Mouse (Mus musculus) limb, embryonic 12.5 days (tissue): ENCODE results near the gene Atg2a. TPM values are rescaled to one million over a fixed set of nuclear protein-coding genes. Genes with fewer than 3 reads are reported as not detected.

Experiments
- ATAC-seq: fragments of 200-750 bp; cut with Nextera tagmentation; 2 replicates; pipeline ENCODE4 v1.8.0; 2017; ENCODE audit warnings: low read depth, moderate TSS enrichment; ENCODE audit not compliant: insufficient number of reproducible peaks, insufficient read depth, low FRiP score, low TSS enrichment
- H3K27ac ChIP-seq: fragments of 300-500 bp; sonication (generic); 2 replicates; pipeline ENCODE4 v1.5.1; 2016; ENCODE audit warnings: mild to moderate bottlenecking, moderate library complexity
- H3K27me3 ChIP-seq: fragments of 300-500 bp; sonication (generic); 2 replicates; pipeline ENCODE4 v1.6.1; 2016; ENCODE audit warnings: mild to moderate bottlenecking, moderate library complexity
- H3K36me3 ChIP-seq: fragments of 300-500 bp; sonication (generic); 2 replicates; pipeline ENCODE4 v1.6.1; 2016; ENCODE audit warnings: mild to moderate bottlenecking, moderate library complexity
- H3K4me1 ChIP-seq: fragments of 300-500 bp; sonication (generic); replicated peaks from 2 replicates; pipeline ENCODE4 v1.6.1; 2016
- H3K4me2 ChIP-seq: fragments of 300-500 bp; sonication (generic); 2 replicates; pipeline ENCODE4 v1.6.1; 2016; ENCODE audit warnings: mild to moderate bottlenecking, moderate library complexity
- H3K4me3 ChIP-seq: fragments of 300-500 bp; sonication (generic); replicated peaks from 2 replicates; pipeline ENCODE4 v1.5.1; 2016; ENCODE audit warnings: mild to moderate bottlenecking
- H3K9ac ChIP-seq: fragments of 300-500 bp; sonication (generic); replicated peaks from 2 replicates; pipeline ENCODE4 v1.6.1; 2016; ENCODE audit warnings: mild to moderate bottlenecking, moderate library complexity
- H3K9me3 ChIP-seq: fragments of 300-500 bp; sonication (generic); 2 replicates; pipeline ENCODE4 v1.6.1; 2016; ENCODE audit warnings: mild to moderate bottlenecking, moderate library complexity
- WGBS: fragments of 180-500 bp; shearing (Covaris S2); methylation state at CpG from one replicate; pipeline ENCODE4 v1.1.7; 2016; 5-methylcytosine and 5-hydroxymethylcytosine counted together
- polyA plus RNA-seq: library from polyadenylated mRNA; unstranded; fragments of >200 nt; fragmentation: Nextera tagmentation; extraction: Ambion mirVana; gene quantifications from 2 replicates; pipeline ENCODE4 v1.2.1, GENCODE M21; 2016

Gene Atg2a
- polyA plus RNA-seq = 11.1 and 11.2 TPM in 2 replicates

DNA sequence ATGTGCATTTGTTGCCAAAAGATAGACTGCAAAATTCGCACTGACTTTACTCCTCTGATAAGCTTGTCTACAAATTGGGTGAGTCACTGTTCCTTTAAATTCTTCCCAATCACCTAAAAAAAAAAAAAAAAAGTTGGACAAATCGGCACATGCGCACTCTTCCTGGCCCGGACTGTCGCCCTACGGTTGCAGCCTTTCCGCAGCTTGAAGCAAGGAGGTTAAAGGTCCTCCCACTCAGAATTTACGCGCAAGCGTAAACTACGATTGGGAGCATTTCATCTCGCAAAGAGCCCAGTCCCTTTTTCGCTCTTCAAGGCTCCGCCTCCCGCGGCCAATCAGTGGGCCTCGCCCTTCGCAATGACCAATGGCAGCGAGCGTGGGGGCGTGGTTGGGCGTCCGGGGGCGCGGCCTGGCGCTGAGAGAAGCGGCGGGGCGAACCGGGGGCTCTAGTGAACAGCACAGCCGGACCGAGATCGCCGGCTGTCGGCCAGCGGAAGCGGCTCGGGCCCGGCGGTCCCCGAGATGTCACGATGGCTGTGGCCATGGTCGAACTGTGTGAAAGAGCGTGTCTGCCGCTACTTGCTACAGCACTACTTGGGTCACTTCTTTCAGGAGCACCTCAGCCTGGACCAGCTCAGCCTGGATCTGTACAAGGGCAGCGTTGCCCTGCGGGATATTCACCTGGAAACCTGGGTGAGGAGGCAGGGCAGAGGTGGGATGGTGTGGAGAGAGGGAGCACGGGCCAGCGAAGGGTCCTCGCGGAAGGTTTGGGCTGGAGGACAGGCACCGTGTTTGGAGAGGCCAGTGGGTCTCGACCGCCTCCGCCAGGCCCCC, at the start of gene Atg2a:
Atg2a (plus strand) TSS at position 395 of the 834 bp plus-strand sequence.
- Histone ChIP-seq H3K9me3 (no peaks in the 10 kb centered on the region), H3K9ac (peak within 1 kb of the TSS; percentile 87), H3K4me2 (peak within 1 kb of the TSS; percentile 92), H3K27me3 (no peaks in the 10 kb centered on the region), H3K4me1 (peaks cover 9% of the 10 kb centered on the region), H3K27ac (peak within 1 kb of the TSS; percentile 74), H3K4me3 (peak within 1 kb of the TSS; percentile 86), H3K36me3 (peaks cover 30% of the 10 kb centered on the region)
- peak; percentile 90 for ATAC-seq
- WGBS = under 1% methylated on average over 55 of the region's 55 CpGs

DNA sequence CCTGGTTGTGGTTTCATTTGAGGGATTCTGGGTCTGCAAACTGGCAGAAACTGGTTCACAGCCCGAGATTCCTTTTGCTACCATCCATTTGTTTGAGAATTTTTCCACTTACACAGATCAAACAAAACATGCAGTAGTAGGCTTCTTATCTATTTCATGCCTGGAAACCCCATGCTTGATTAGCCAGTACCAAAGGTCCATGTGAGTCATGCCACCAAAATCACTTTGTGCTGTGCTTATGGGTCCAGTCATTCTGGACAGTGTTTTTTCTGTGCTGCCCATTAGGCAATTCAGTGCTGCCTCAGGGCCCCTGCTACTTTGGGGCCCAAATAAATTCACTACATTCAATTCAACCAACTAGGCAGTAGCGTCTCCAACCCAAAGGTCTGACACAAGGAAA, 37.2 kb upstream of the Atg2a start:
- 78% methylated on average over 2 of the region's 2 CpGs for WGBS

DNA sequence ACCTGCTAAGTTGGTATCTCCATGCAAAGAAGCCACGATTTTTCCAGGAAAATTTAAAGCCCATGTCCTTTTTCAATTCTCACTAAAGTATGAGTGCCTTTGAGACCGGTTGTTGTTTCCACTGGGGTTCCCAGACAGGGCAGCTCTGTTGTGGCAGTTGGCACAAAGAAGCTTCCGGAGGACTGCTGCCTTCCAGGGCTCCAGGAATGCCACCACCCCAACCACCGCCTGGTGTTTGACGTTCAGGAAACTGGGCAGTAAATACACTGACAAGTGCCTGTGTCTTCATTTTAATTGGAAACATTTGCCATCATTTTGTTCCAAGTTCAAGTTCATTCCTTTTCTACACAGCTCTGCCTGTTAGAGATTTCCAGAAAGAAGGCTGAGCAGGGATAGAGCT, 34.8 kb upstream of the Atg2a start:
- H3K9me3 ChIP-seq = no peaks in the 10 kb centered on the region
- WGBS = 58% methylated on average over 5 of the region's 5 CpGs
- ATAC-seq = no peak
- H3K27ac ChIP-seq = no peak overlapping the region
- no peaks in the 10 kb centered on the region for H3K36me3 ChIP-seq
- no peak overlapping the region for H3K9ac ChIP-seq
- H3K4me1 ChIP-seq = no peaks in the 10 kb centered on the region
- H3K4me2 ChIP-seq = no peak overlapping the region
- H3K4me3 ChIP-seq = no peak overlapping the region
- no peaks in the 10 kb centered on the region for H3K27me3 ChIP-seq

More for the DNA sequence above, 37.2 kb upstream of the Atg2a start:
- Histone ChIP-seq H3K9me3 (no peaks in the 10 kb centered on the region), H3K36me3 (no peaks in the 10 kb centered on the region), H3K4me3 (no peak overlapping the region), H3K9ac (no peak overlapping the region), H3K4me2 (no peak overlapping the region), H3K27ac (no peak overlapping the region), H3K27me3 (no peaks in the 10 kb centered on the region), H3K4me1 (no peaks in the 10 kb centered on the region)
- no peak for ATAC-seq

DNA sequence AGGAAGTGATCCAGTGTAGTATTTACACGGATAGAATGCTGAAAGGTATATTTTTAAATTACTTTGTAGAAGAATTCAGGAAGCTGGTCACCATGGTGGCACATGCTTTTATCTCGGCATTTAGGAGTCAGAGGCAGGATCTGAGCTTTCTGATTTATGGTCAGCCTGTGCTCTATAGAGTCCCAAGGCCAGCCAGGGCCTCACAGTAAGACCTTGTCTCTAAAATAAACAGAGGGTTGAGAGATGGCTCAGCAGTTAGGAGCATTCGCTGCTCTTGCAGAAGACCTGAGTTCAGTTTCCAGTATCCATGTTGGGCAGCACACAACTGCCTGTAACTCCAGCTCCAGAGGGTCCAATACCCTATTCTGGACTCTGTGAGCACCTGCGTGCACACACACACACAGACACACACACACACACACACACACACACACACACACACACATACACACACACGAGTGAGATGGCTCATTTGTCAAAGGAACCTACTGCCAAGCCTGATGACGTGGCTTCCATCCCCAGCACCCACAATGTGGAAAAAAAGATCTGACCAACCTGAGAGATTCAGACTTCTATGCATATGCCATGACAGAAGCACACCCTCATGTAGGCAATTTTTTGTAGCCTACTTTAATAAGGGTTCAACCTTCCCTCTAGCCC, 25.3 kb upstream of the Atg2a start:
- Histone ChIP-seq H3K4me3 (no peak overlapping the region), H3K27ac (no peak overlapping the region), H3K9ac (no peak overlapping the region), H3K9me3 (no peaks in the 10 kb centered on the region), H3K36me3 (no peaks in the 10 kb centered on the region), H3K4me1 (no peaks in the 10 kb centered on the region), H3K27me3 (no peaks in the 10 kb centered on the region), H3K4me2 (no peak overlapping the region)
- 74% methylated on average over 6 of the region's 6 CpGs for WGBS
- no peak for ATAC-seq

DNA sequence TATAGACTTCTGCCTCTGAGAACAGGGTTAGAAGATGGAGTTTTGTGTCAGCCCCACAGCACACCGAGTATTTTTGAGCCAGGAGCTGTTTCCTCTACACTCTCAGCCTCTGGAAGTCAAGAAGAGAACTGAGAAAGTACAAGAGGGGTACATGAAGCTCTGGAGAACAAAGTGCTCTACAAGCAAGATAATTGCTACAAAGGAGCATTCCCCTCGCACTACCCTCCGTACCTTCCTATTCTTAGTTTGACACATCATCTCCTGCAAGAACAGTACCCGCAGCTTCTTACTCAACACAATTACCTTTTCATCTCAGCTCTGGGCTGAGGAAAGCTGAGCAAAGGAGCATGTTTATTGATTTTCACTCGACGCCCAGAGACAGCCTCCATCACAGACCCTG, 22.9 kb upstream of the Atg2a start:
- Histone ChIP-seq H3K4me2 (no peak overlapping the region), H3K4me3 (no peak overlapping the region), H3K4me1 (no peaks in the 10 kb centered on the region), H3K36me3 (no peaks in the 10 kb centered on the region), H3K9me3 (no peaks in the 10 kb centered on the region), H3K9ac (no peak overlapping the region), H3K27ac (no peak overlapping the region), H3K27me3 (no peaks in the 10 kb centered on the region)
- 76% methylated on average over 6 of the region's 6 CpGs for WGBS
- no peak for ATAC-seq

DNA sequence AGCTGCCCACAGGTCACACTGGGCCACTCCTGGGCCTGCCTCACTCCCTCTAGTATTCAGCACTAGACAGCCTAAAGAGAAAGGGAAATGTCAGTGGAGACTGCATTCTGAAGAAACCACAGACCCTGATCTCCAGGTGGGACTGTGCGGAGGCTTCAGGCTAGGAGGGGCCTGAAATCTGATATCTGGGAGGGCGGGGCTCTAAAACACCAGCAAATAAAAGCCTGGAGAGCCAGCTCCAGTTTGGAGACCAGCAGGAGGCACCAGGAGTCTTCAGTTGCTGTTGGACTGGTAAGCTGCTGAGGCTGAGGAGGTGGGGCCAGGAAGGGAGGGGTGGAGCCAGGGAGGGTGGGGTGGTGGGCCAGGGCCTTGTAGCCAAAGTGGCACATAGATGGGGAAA, 15.3 kb upstream of the Atg2a start, which contains the start of gene Gpha2:
Gpha2 (plus strand) TSS at position 246 of the 400 bp plus-strand sequence.
- 4% methylated on average over 2 of the region's 2 CpGs for WGBS
- peak; percentile 57; the same call in 1 of the 2 replicates for ATAC-seq

DNA sequence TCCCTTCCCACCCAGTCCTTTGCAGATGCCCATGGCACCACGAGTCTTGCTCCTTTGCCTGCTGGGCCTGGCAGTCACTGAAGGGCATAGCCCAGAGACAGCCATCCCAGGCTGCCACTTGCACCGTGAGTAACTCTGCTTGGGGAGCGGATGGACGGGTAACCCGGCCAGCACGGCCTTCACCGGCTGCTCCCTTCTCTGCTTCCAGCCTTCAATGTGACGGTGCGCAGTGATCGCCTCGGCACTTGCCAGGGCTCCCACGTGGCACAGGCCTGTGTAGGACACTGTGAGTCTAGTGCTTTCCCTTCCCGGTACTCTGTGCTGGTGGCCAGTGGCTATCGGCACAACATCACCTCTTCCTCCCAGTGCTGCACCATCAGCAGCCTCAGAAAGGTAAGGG, 14.7 kb upstream of the Atg2a start:
- Histone ChIP-seq H3K36me3 (peaks cover 50% of the 10 kb centered on the region), H3K27me3 (no peaks in the 10 kb centered on the region), H3K9ac (no peak overlapping the region), H3K4me3 (no peak overlapping the region), H3K27ac (peak overlapping the region; percentile 69; the same call in 1 of the 2 replicates), H3K4me1 (peaks cover 7% of the 10 kb centered on the region; the same call in 1 of the 2 replicates), H3K4me2 (no peak overlapping the region), H3K9me3 (no peaks in the 10 kb centered on the region)
- no peak for ATAC-seq
- whole genome bisulfite sequencing = 81% methylated on average over 14 of the region's 14 CpGs

More for the DNA sequence above, 15.3 kb upstream of the Atg2a start, which contains the start of gene Gpha2:
- no peak within 1 kb of the TSS for H3K4me2 ChIP-seq
- H3K9me3 ChIP-seq = no peaks in the 10 kb centered on the region
- no peaks in the 10 kb centered on the region for H3K27me3 ChIP-seq
- H3K4me3 ChIP-seq = no peak within 1 kb of the TSS
- H3K4me1 ChIP-seq = peaks cover 7% of the 10 kb centered on the region; the same call in 1 of the 2 replicates
- H3K36me3 ChIP-seq = peaks cover 44% of the 10 kb centered on the region
- H3K27ac ChIP-seq = peak within 1 kb of the TSS; percentile 69
- H3K9ac ChIP-seq = no peak within 1 kb of the TSS

DNA sequence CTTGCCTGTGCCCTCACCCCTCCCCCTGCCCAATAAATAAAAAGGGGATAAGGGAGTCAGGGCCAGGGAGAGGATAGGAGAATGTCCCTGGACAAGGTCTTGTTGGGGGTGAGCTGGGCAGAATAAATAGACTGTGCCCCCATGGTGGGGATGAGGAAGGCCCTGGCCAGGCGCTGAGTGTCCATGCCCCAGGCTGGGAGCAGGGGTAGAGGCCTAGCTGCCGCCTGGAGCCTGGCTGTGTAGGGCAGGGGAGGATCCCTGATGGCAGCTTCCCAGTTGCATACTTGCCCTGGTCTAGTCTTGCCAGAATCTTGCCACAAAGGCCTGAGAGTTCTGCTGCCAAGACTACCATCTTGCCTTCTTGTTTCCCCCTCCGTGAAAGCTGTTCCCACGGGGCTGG, 13.6 kb upstream of the Atg2a start:
- H3K36me3 ChIP-seq = peaks cover 60% of the 10 kb centered on the region
- H3K27ac ChIP-seq = no peak overlapping the region
- no peaks in the 10 kb centered on the region for H3K9me3 ChIP-seq
- H3K27me3 ChIP-seq = no peaks in the 10 kb centered on the region
- H3K4me1 ChIP-seq = peaks cover 7% of the 10 kb centered on the region; the same call in 1 of the 2 replicates
- H3K4me3 ChIP-seq = no peak overlapping the region
- no peak overlapping the region for H3K9ac ChIP-seq
- 86% methylated on average over 4 of the region's 4 CpGs for WGBS
- ATAC-seq = no peak
- H3K4me2 ChIP-seq = no peak overlapping the region

DNA sequence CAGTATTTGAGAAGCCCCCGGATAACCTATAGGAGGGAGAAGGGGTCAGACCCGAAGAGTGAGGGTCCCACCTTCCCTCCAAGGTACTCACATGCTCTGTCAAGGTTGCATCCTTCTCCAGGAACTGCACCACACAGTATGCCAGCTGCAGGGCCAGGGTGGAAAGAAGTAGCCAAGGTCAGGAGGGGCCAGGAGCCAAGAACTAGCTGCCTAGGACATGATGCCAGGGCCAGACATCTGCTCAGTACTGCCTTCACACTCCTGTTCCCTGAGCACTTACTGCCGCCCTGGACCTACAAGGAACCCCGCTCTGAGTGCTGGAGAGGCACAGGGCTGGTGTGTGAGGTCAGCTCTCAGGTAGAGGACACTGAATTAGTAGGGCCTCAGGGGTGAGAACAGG, 11.1 kb upstream of the Atg2a start:
- Histone ChIP-seq H3K9ac (no peak overlapping the region), H3K4me1 (peaks cover 20% of the 10 kb centered on the region), H3K4me3 (no peak overlapping the region), H3K4me2 (no peak overlapping the region), H3K36me3 (peaks cover 68% of the 10 kb centered on the region), H3K9me3 (no peaks in the 10 kb centered on the region), H3K27ac (no peak overlapping the region), H3K27me3 (no peaks in the 10 kb centered on the region)
- no peak for ATAC-seq
- WGBS = 82% methylated on average over 4 of the region's 4 CpGs

DNA sequence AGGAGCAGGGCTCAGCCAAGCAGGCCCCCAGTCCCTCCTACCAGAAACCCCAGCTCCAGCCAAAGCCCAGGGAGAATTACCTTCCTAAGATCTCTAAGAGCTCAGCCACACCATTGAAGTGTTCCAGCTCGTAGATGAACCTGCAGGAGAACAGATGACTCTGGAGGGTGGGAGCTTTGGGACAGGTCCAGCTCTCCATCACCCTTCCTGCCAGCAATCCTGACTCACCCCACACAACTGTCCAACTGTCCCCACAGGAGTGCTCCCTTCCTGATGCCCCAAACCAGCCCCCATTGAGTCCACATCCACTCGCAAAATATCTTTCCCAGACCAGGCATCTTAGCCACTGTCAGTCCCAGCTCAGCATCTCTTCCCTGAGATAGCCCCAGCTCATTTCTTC, 10.4 kb upstream of the Atg2a start:
- 81% methylated on average over 2 of the region's 2 CpGs for WGBS
- Histone ChIP-seq H3K9me3 (no peaks in the 10 kb centered on the region), H3K27ac (no peak overlapping the region), H3K27me3 (no peaks in the 10 kb centered on the region), H3K9ac (no peak overlapping the region), H3K4me3 (no peak overlapping the region), H3K36me3 (peaks cover 68% of the 10 kb centered on the region), H3K4me1 (peaks cover 19% of the 10 kb centered on the region), H3K4me2 (no peak overlapping the region)
- ATAC-seq = no peak

DNA sequence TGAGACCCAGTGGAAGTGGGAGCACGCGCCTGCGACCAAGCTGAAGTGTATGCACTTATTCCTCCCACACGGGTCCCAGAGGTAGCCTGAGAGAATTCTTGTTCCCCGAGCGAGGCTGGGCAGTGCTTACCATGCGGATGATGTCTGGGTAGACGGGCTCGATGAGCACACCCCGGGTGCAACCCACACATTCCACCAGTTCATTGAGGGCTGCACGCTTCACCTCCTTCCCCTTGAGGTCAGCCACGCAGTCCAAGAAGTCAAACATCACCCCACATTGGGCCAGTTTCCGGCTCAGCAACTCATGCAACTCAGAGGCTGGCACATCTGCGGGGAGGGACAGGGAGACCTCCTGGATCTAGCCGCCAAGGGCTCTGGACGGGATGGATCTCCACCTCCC, 7.8 kb upstream of the Atg2a start:
- Histone ChIP-seq H3K4me2 (no peak overlapping the region), H3K36me3 (peaks cover 49% of the 10 kb centered on the region), H3K4me1 (peaks cover 17% of the 10 kb centered on the region), H3K9ac (no peak overlapping the region), H3K4me3 (no peak overlapping the region), H3K27me3 (no peaks in the 10 kb centered on the region), H3K9me3 (no peaks in the 10 kb centered on the region), H3K27ac (no peak overlapping the region)
- no peak for ATAC-seq
- 91% methylated on average over 16 of the region's 16 CpGs for WGBS
